Mouse (Mus musculus): Measurements from ENCODE around the gene Lgr5. TPM values are rescaled to one million over a fixed set of nuclear protein-coding genes. Genes with fewer than 3 reads are reported as not detected.

The Lgr5 gene
- total RNA-seq, 2 experiments from 2014 or later = 0.14 TPM; not detected in 1

DNA sequence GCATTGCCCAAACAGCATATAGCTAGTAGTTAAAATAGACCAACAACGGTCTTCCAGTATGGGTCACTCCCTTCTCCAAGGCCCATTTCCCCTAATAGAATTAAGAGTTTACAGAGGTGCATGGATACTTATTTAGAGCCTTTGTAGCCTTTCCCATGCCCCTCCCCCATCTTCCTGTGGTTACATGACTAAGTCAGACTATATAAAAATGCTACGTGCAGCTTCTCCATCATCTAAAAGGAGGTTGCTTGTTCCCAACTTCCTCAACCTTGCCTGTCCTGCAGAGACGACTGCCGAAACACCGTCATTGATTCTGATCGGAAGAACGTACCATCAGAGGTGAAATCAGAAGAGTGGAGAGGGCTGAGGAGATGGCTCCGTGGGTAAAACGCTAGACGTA lies 82.4 kb downstream of the Lgr5 start:
- no peak for DNase-seq (ENCODE audit: low spot score)

DNA sequence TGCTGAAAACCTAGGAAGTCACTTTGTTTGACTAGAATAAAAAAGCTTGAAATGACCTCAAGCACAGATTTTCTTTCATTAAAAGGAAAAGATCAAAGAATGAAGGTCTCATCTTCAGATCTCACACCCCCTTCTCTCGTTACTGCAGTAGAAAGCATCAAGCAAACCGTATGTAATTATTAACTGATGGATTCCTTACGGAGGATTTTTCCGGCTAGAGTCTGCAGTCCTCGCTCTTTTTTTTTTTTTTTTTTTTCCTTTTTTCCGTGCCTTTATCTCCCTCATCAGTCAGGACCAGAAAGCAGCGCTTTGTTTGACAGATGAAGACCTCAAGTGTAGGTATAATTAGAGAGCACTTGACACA lies 93.8 kb downstream of the Lgr5 start:
- DNase-seq (ENCODE audit: low spot score) = no peak

GRCm38 (mm10) chr10:115492956-115493777 lies 94.4 kb downstream of the Lgr5 start:
- no peak for DNase-seq (ENCODE audit: low spot score)

DNA sequence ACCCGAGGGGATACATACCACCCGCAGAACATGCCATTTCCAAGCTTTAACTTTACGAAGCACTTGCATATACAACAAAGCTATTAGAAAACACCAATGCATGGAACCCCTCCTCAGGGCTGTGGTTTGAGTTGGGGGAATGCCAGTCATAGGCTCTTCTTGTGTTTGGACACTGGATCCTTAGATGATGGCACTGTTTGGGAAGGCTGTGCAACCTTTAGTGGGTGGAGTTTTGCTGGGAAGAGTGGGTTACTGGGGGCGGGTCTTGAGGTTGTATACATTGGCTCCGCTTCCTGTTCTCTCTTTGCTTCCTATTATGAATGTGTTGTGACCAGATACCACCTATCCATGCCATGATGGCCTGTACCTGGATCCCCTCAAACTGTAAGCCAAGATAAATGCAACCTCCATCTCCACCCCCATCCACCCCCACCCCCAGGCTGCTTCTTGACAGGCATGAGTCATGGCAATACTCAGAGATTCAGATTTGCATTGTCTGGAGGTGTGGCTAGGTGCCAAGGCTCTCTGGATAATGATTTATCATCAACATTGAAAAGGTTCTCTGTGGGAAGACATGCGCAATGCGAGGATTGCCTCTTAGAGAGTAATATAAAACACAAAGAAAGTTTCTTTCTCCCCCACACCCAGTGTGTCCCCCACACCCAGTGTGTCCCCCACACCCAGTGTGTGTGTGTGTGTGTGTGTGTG lies 95.6 kb downstream of the Lgr5 start:
- DNase-seq (ENCODE audit: low spot score) = no peak

DNA sequence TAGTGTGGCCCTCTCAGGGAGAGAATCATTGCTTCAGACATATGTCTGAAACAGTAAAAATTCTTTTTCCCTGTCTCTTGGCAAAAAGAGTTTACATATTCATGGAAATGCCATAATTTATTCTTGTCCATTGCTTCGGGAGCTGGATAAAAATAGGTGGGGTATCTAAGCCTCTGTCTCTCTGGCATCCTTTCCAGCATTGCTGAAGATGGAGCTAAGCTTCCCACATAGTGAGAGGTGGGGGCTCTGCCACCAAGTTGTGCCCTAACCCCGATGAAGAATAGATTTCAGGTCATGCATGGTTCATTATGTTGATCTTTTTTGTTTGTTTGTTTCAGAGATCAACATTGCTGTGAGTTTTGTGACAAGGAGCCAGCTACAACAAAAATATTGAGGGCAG lies 102.0 kb downstream of the Lgr5 start:
- no peak for DNase-seq (ENCODE audit: low spot score)

DNA sequence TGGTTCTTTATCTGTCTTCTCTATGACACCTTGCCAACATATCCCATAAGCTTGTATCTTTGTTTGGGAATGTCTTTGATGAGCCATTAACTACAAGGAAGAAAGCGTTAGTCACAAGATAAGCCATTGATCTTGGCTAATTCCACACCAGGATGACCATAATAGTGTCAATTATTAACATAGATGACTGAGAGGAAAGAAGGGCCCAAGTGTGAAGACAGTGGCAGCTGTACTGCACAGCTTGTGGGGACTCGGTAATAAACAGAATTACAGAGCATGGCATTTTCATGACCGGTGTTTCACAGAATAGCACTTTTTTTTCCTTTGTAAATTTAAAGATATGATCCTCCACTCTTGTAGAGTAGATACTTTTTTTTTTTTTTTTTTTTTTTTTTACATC lies 102.9 kb downstream of the Lgr5 start:
- no peak for DNase-seq (ENCODE audit: low spot score)

- DNase-seq (ENCODE audit: low spot score) = no peak
Measured at GRCm38 (mm10) chr10:115478441-115479141, 109.0 kb downstream of the Lgr5 start.

- no peak for DNase-seq (ENCODE audit: low spot score)
Measured at GRCm38 (mm10) chr10:115476506-115476905, 111.1 kb downstream of the Lgr5 start.

- DNase-seq (ENCODE audit: low spot score) = no peak
Measured at GRCm38 (mm10) chr10:115475000-115475550, 112.5 kb downstream of the Lgr5 start.

DNA sequence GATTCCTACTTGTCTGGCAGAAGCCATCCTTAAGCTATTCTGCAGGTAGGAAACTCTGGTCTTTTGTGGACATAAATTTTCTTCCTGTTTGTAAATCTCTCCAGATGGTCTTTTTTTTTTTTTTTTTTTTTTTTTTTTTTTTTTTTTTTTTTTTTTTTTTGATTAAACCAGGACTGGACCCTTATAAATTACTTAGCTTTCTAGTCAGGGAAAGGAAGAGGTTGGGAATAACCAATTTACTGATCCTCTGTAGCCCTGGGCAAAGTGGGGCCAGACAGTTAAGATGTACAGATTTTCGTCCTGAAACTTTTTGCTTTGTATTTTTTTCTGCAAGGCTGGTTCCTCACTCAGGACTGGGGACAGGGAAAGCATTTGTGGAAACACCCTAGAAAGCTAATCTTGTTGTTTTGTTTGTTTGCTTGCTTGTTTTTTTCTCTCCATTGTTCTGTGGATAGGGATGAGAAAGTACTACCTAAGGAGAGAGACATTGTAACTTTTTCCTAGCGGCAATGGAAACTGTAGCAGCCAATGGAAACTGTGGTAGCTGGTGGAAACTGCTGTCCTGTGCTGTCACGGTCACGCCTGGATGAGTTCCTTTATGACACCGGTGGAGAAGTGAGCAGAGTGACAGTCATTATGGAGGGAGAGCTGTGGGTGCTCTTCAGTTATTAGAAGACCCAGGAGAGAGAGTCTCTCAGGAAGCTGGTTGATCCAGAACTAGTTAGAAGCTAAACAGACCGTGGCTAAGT lies 114.2 kb downstream of the Lgr5 start:
- DNase-seq (ENCODE audit: low spot score) = no peak

GRCm38 (mm10) chr10:115470621-115471334 lies 116.8 kb downstream of the Lgr5 start:
- DNase-seq (ENCODE audit: low spot score) = no peak

DNA sequence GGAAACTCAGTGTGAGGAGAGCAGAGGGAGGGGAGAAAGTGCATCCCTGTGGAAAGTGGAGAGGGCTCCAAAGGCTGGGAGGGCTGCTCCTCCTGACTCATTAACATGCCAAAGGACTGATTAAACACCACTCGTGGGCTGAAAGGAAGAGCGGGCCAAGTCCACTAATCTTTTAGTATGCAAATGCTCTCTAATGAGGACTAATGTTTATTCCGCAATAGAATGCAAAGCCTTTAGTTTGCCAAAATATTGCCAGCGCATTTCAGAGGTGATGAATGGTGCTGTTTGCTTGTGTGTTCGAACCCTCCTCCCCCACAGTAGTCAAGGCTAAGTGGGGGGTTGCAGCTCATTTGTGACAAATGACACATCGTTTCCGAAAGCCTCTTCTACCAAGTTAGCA lies 118.5 kb downstream of the Lgr5 start:
- DNase-seq (ENCODE audit: low spot score) = no peak

GRCm38 (mm10) chr10:115468632-115469031 lies 118.9 kb downstream of the Lgr5 start:
- no peak for DNase-seq (ENCODE audit: low spot score)

DNA sequence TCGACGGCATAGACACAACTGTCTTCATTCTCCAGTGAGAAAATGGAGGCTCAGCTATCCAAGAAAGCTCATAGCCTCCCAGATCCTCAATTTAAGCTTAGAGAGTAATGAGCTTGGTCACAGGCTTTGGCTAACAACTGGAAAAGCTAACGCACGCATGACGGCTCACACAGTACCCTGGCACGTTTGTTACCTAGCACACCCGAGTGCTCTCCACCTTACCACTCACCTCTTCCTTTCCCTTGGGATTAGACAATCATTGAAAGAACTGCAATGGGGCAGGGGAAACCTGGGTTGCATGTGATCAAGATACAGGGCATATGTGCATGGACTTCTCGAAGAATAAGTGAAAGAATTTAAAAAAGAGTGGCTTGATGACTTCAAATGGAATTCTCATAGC lies 119.6 kb downstream of the Lgr5 start:
- DNase-seq (ENCODE audit: low spot score) = no peak

GRCm38 (mm10) chr10:115465778-115466177 lies 121.8 kb downstream of the Lgr5 start:
- no peak for DNase-seq (ENCODE audit: low spot score)

- no peak for DNase-seq (ENCODE audit: low spot score)
Measured at GRCm38 (mm10) chr10:115465072-115465471, 122.5 kb downstream of the Lgr5 start.

- DNase-seq (ENCODE audit: low spot score) = no peak
Measured at GRCm38 (mm10) chr10:115462646-115463045, 124.9 kb downstream of the Lgr5 start.

DNA sequence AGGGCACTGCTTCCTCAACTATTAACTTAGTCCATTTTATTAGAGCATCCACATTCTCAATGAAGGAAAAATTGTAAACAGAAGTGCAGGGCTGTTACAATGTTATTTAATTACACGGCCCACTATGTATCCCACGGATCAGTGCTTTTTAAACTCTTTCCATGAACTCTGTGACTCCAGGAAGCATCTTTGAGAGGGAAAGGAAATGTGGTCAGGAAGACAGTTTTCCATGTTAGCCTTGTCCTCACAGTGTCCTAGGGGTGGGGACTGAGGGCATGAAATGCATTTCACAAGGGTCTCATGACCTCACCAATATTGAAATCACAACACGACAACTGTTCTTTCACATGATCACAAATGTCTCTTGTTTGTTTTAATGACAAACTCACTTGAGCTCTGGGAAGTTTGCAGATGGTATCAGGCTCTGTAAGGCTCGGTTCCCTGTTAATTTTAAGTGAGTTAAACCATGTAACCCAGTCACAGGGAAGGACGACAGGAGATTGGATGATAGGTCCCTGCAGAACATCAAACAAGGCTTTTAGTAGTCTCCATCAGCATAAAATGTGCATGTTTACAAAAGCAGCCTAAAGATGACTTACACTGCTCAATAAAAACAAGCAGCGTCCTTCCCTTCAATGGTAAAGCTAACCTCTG lies 130.1 kb downstream of the Lgr5 start:
- no peak for DNase-seq (ENCODE audit: low spot score)

GRCm38 (mm10) chr10:115448614-115449013 lies 139.0 kb downstream of the Lgr5 start:
- DNase-seq (ENCODE audit: low spot score) = no peak

DNA sequence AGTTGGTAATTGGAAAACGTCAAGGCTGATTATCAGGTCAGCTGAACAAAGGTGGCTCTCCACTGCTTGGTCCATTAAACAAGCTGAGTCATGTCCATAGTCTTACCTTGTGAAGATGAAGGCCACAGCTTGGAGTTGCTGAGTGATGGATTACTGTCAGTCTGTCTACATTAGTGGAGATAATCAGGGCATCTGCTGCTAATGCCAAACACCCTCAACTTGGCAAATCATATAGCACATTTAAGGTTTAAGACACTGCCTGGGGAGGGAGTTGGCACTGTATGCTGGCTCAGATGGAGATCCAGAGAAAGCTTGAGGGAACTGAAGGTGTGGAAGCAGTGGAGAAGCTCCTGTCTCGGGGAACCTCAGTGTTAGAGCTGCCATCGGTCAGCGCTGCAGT lies 150.3 kb downstream of the Lgr5 start:
- DNase-seq (ENCODE audit: low spot score) = no peak

Measured in gastrocnemius, adult 18-20 months (tissue).